Mouse (Mus musculus): ENCODE measurements around the gene Mdm2.

Gene Mdm2

GRCm38 (mm10) chr10:117646482-117647157, 63.9 kb downstream of the Mdm2 start:
- DNase-seq (ENCODE audit: low read depth in 1 of 2, low spot score in 2 of 2): no peak

GRCm38 (mm10) chr10:117645487-117645964, 65.0 kb downstream of the Mdm2 start:
- DNase-seq (ENCODE audit: low read depth in 1 of 2, low spot score in 2 of 2): no peak

- no peak for DNase-seq (ENCODE audit: low read depth in 1 of 2, low spot score in 2 of 2)
Observed at GRCm38 (mm10) chr10:117644828-117645227, 65.7 kb downstream of the Mdm2 start.

- no peak for DNase-seq (ENCODE audit: low read depth in 1 of 2, low spot score in 2 of 2)
Observed at GRCm38 (mm10) chr10:117644429-117644748, 66.2 kb downstream of the Mdm2 start.

GRCm38 (mm10) chr10:117643711-117644428, 66.7 kb downstream of the Mdm2 start:
- no peak for DNase-seq (ENCODE audit: low read depth in 1 of 2, low spot score in 2 of 2)

GRCm38 (mm10) chr10:117643302-117643701, 67.3 kb downstream of the Mdm2 start:
- DNase-seq (ENCODE audit: low read depth in 1 of 2, low spot score in 2 of 2): no peak

GRCm38 (mm10) chr10:117642491-117643262, 67.9 kb downstream of the Mdm2 start:
- no peak for DNase-seq (ENCODE audit: low read depth in 1 of 2, low spot score in 2 of 2)

- DNase-seq (ENCODE audit: low read depth in 1 of 2, low spot score in 2 of 2): no peak
Observed at GRCm38 (mm10) chr10:117642201-117642450, 68.4 kb downstream of the Mdm2 start.

GRCm38 (mm10) chr10:117641400-117642200, 69.0 kb downstream of the Mdm2 start:
- no peak for DNase-seq (ENCODE audit: low read depth in 1 of 2, low spot score in 2 of 2)

GRCm38 (mm10) chr10:117640595-117641078, 69.9 kb downstream of the Mdm2 start:
- DNase-seq (ENCODE audit: low read depth in 1 of 2, low spot score in 2 of 2): no peak

GRCm38 (mm10) chr10:117639899-117640594, 70.5 kb downstream of the Mdm2 start:
- DNase-seq (ENCODE audit: low read depth in 1 of 2, low spot score in 2 of 2): no peak

- no peak for DNase-seq (ENCODE audit: low read depth in 1 of 2, low spot score in 2 of 2)
Observed at GRCm38 (mm10) chr10:117639221-117639599, 71.3 kb downstream of the Mdm2 start.
